Mouse (Mus musculus): ENCODE measurements around the gene Prickle3. TPM values are rescaled to one million over a fixed set of nuclear protein-coding genes. Genes with fewer than 3 reads are reported as not detected.

Gene Prickle3
- total RNA-seq, 2 experiments from 2014 or later = 7.9 to 8.7 TPM

Other genes with a start within 250 kb of the Prickle3 start
- 0.41 TPM in 1 of 2 replicates, not detected in the other for gene Foxp3, start 83.6 kb upstream of the Prickle3 start, total RNA-seq (2015)
- 0.49 and 0.66 TPM in 2 replicates for gene Foxp3, start 83.6 kb upstream of the Prickle3 start, total RNA-seq (2017)
- 0.05 and 0.09 TPM in 2 replicates for gene Ppp1r3f, start 83.0 kb upstream of the Prickle3 start, total RNA-seq (2015)
- 0.53 and 0.55 TPM in 2 replicates for gene Ppp1r3f, start 83.0 kb upstream of the Prickle3 start, total RNA-seq (2017)
- gene Ccdc22, start 51.7 kb upstream of the Prickle3 start, total RNA-seq (2015) = 9.5 and 12.3 TPM in 2 replicates
- 20.2 and 26.4 TPM in 2 replicates for gene Ccdc22, start 51.7 kb upstream of the Prickle3 start, total RNA-seq (2017)
- gene Cacna1f, start 50.2 kb upstream of the Prickle3 start, total RNA-seq (2015) = 0.40 and 0.59 TPM in 2 replicates
- 0.07 and 0.37 TPM in 2 replicates for gene Cacna1f, start 50.2 kb upstream of the Prickle3 start, total RNA-seq (2017)
- gene Syp, start 18.8 kb upstream of the Prickle3 start, total RNA-seq (2015) = 0.50 and 1.5 TPM in 2 replicates
- 1.2 and 3.7 TPM in 2 replicates for gene Syp, start 18.8 kb upstream of the Prickle3 start, total RNA-seq (2017)
- gene Plp2, start 14.1 kb downstream of the Prickle3 start, total RNA-seq (2015) = 987 and 1,037 TPM in 2 replicates
- 267 and 300 TPM in 2 replicates for gene Plp2, start 14.1 kb downstream of the Prickle3 start, total RNA-seq (2017)
- not detected in 2 replicates for gene Magix, start 24.0 kb downstream of the Prickle3 start, total RNA-seq (2015)
- gene Magix, start 24.0 kb downstream of the Prickle3 start, total RNA-seq (2017) = 0.18 TPM in 1 of 2 replicates, not detected in the other
- 24.8 and 25.7 TPM in 2 replicates for gene Gpkow, start 39.9 kb downstream of the Prickle3 start, total RNA-seq (2015)
- 24.2 and 25.7 TPM in 2 replicates for gene Gpkow, start 39.9 kb downstream of the Prickle3 start, total RNA-seq (2017)
- gene Wdr45, start 57.1 kb downstream of the Prickle3 start, total RNA-seq (2015) = 25.6 and 38.7 TPM in 2 replicates
- gene Wdr45, start 57.1 kb downstream of the Prickle3 start, total RNA-seq (2017) = 13.4 and 18.9 TPM in 2 replicates
- gene Gm45208, start 65.0 kb downstream of the Prickle3 start, total RNA-seq (2015) = not detected in 2 replicates
- gene Gm45208, start 65.0 kb downstream of the Prickle3 start, total RNA-seq (2017) = not detected in 2 replicates
- 7.8 and 20.6 TPM in 2 replicates for gene Praf2, start 71.2 kb downstream of the Prickle3 start, total RNA-seq (2015)
- gene Praf2, start 71.2 kb downstream of the Prickle3 start, total RNA-seq (2017) = 5.4 and 5.8 TPM in 2 replicates
- gene Ccdc120, start 93.6 kb downstream of the Prickle3 start, total RNA-seq (2015) = not detected in 2 replicates
- not detected in 2 replicates for gene Ccdc120, start 93.6 kb downstream of the Prickle3 start, total RNA-seq (2017)
- gene Tfe3, start 105.3 kb downstream of the Prickle3 start, total RNA-seq (2015) = 45.9 and 54.6 TPM in 2 replicates
- 22.3 and 39.4 TPM in 2 replicates for gene Tfe3, start 105.3 kb downstream of the Prickle3 start, total RNA-seq (2017)
- gene Gripap1, start 132.5 kb downstream of the Prickle3 start, total RNA-seq (2015) = 39.5 and 55.4 TPM in 2 replicates
- gene Gripap1, start 132.5 kb downstream of the Prickle3 start, total RNA-seq (2017) = 70.5 and 81.9 TPM in 2 replicates
- 0.39 and 0.49 TPM in 2 replicates for gene Kcnd1, start 165.0 kb downstream of the Prickle3 start, total RNA-seq (2015)
- gene Kcnd1, start 165.0 kb downstream of the Prickle3 start, total RNA-seq (2017) = 0.20 and 0.29 TPM in 2 replicates
- gene Otud5, start 184.1 kb downstream of the Prickle3 start, total RNA-seq (2015) = 43.2 and 50.6 TPM in 2 replicates
- 70.2 and 73.0 TPM in 2 replicates for gene Otud5, start 184.1 kb downstream of the Prickle3 start, total RNA-seq (2017)
- gene Pim2, start 221.0 kb downstream of the Prickle3 start, total RNA-seq (2015) = 4.7 and 8.6 TPM in 2 replicates
- 1.1 and 1.4 TPM in 2 replicates for gene Pim2, start 221.0 kb downstream of the Prickle3 start, total RNA-seq (2017)
- gene Slc35a2, start 226.8 kb downstream of the Prickle3 start, total RNA-seq (2015) = 6.4 and 9.8 TPM in 2 replicates
- gene Slc35a2, start 226.8 kb downstream of the Prickle3 start, total RNA-seq (2017) = 10.9 and 13.5 TPM in 2 replicates
- 25.6 and 29.8 TPM in 2 replicates for gene Pqbp1, start 242.0 kb downstream of the Prickle3 start, total RNA-seq (2015)
- 116 and 123 TPM in 2 replicates for gene Pqbp1, start 242.0 kb downstream of the Prickle3 start, total RNA-seq (2017)
- gene Timm17b, start 242.1 kb downstream of the Prickle3 start, total RNA-seq (2015) = 75.8 and 85.4 TPM in 2 replicates
- gene Timm17b, start 242.1 kb downstream of the Prickle3 start, total RNA-seq (2017) = 35.8 and 50.0 TPM in 2 replicates